Mouse (Mus musculus) left cerebral cortex, postnatal 36 days (tissue): Measurements from ENCODE around the gene Prpmp5. TPM values are rescaled to one million over a fixed set of nuclear protein-coding genes. Genes with fewer than 3 reads are reported as not detected.
"Not testable (repeated sequence)": the region's sequence is repeated elsewhere in the genome, so short reads cannot be mapped to it uniquely, and the experiment has no call there.

ENCODE experiments used
- DNase-seq, 2 experiments: peaks; one replicate each; pipeline ENCODE4 v3.0.0; 2021 to 2022; ENCODE audit warnings: low spot score in 2 of 2, mixed read lengths in 1 of 2
- intact Hi-C: fragments of 180-260 bp; cut with DNase I; formaldehyde crosslinking; loops from one replicate; pipeline ENCODE4 v1.15.1; 2025
- total RNA-seq, 2 experiments: library from RNA; stranded (reverse); gene quantifications; 2 replicates each; pipeline ENCODE4 v1.2.3; 2021

The Prpmp5 gene
- not detected for total RNA-seq

- intact Hi-C loops: not testable (repeated sequence)
Measured at GRCm38 (mm10) chr6:132314657-132315056, at the start of gene Prpmp5. TSS of gene Prpmp5 (minus strand) at chr6:132314757.

GRCm38 (mm10) chr6:132364034-132364433, 49.5 kb upstream of the Prpmp5 start, which contains the start of gene Gm8882:
TSS of gene Gm8882 (minus strand) at chr6:132364134.
- intact Hi-C loops, DNase-seq: not testable (repeated sequence)

More at GRCm38 (mm10) chr6:132314657-132315056, at the start of gene Prpmp5:
- DNase-seq: not testable (repeated sequence)

Other genes with a start within 250 kb of the Prpmp5 start
- gene Prb1, start 104.2 kb downstream of the Prpmp5 start, total RNA-seq: not detected
- gene Gm8882, start 49.4 kb upstream of the Prpmp5 start, total RNA-seq: not detected